Mouse (Mus musculus): ENCODE measurements around the gene Pik3ip1.

GRCm38 (mm10) chr11:3330566-3330965 lies 365 bp downstream of the Pik3ip1 start:
- TF ChIP-seq POLR2A (IDR thresholded peaks at IDR 0.05; ENCODE audit: low read depth, low read length) (peak; percentile 56), CTCF (IDR thresholded peaks at IDR 0.05; ENCODE audit: extremely low read depth, insufficient read length, insufficient replicate concordance, low read depth, low read length) (peak; percentile 34; the same call in 1 of the 2 replicates)
